Mouse (Mus musculus): Measurements from ENCODE around the gene Ndufa13. TPM values are rescaled to one million over a fixed set of nuclear protein-coding genes. Genes with fewer than 3 reads are reported as not detected.

Ndufa13 gene
- polyA plus RNA-seq, 1 experiment = 184 TPM

DNA sequence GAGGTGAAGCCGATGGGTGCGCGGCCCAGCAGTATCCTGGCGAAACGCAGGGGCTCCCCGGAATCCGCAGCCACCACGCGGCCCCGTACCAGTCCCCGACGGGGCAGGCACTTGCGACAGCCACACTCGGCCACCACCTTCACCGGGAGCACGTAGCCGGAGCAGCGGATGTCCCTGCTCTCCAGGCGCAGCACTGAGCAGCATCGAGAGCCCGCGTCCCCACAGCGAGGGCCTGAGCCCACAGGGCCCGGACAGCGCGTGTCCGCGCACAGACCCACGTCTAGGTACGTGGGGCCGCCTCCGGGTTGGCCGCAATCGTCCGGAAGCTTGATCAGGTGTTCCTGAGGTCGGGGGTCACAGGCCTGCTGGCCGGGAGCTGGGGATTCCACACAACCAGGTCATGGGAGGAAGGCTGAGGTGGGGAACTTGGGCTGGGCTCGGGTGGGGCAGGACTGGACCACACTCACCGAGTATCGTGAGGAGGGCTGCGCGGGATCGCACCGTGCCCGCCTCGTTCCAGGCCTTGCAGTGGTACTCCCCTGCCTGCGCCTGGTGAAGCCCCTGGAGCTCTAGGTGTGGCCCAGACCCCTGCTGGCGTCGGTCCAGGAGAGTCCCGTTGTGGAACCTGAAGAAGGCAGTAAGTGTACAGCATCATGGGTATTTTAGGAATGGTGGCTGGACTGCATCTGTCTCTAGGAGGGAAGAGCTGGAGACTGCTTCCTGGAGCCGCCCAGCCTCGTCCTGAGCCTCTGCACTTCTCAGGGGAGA lies 19.3 kb downstream of the Ndufa13 start:
- no peak for TF ChIP-seq POLR2A (IDR thresholded peaks at IDR 0.05; ENCODE audit: extremely low read depth, insufficient read depth, low read length)
- TF ChIP-seq CTCF (IDR thresholded peaks at IDR 0.05; ENCODE audit: extremely low read depth, insufficient read depth, low read length) = no peak
- H3K4me1 ChIP-seq (ENCODE audit: control insufficient read depth, insufficient read depth, low read length) = no peaks in the 10 kb centered on the region
- H3K4me3 ChIP-seq (ENCODE audit: insufficient read depth, low read length) = peak overlapping the region; percentile 15; the same call in 1 of the 2 replicates
- H3K27ac ChIP-seq (ENCODE audit: insufficient read depth, low read length) = no peak overlapping the region

DNA sequence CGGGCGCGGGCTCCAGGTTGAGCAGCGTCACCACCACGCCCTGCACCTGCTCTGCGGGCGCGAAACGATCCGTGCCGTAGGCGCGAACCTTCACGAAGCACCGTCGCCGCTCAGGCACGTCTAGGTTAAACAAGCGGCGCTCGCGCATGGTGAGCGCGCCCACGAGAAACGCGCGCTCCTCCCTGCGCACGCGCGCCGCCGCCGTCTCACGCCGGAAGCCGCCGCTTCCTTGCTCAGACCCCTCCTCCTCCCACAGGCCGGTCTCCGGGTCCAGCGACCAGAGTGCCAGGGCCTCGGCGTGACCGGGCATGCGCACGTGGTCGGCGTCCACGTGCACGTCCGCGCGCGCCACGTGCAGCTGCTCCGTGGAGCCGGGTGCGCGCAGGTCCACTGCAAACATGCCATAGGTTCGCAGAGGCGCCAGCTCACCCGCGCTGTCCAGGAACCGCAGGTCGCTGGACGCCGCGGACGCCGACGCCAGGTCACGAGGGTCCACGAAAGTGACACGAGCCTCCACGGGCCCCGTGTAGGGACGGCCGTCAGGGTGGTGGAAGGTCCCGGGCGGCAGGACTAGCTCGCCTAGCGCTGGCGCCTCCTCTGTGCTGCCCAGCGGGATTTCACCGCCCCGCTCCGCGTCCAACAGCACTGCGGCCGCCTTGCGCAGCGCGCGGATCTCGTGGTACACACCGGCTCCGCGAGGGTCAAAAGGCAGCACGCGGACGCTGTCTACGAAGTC lies 20.2 kb downstream of the Ndufa13 start:
- TF ChIP-seq CTCF (IDR thresholded peaks at IDR 0.05; ENCODE audit: extremely low read depth, insufficient read depth, low read length) (no peak), POLR2A (IDR thresholded peaks at IDR 0.05; ENCODE audit: extremely low read depth, insufficient read depth, low read length) (no peak)
- H3K27ac ChIP-seq (ENCODE audit: insufficient read depth, low read length) = no peak overlapping the region
- no peaks in the 10 kb centered on the region for H3K4me1 ChIP-seq (ENCODE audit: control insufficient read depth, insufficient read depth, low read length)
- peak overlapping the region; percentile 15 for H3K4me3 ChIP-seq (ENCODE audit: insufficient read depth, low read length)

DNA sequence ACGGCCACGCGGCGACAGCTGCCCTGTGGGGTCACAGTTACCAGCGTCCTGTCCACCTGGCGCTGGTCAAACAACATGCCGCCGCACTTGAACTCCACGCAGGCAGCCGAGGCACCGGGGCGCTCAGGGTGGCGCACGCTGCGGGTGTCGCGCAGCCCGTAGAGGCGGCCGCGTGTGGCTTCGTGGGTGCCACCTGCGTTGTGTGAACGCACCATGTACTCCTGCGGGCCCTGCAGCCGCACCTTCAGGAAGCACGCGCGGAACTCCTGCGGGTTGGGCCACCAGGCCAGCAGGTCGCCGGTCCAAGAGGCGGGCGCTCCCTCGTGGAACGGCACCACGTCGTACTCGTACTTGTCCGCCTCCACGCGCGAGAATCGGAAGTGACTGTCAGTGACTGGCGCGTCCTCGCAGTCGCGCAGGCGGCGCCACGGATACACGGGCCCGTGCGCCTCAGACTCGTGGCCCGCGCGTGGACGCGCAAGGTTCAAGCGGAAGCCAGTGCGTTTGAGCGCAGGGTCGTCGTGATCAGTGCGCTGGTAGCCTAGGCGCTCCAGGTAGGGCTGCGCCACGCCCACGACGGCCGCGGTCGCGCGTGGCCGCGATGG lies 21.0 kb downstream of the Ndufa13 start:
- H3K4me1 ChIP-seq (ENCODE audit: control insufficient read depth, insufficient read depth, low read length) = no peaks in the 10 kb centered on the region
- peak overlapping the region; percentile 15; the same call in 1 of the 2 replicates for H3K4me3 ChIP-seq (ENCODE audit: insufficient read depth, low read length)
- H3K27ac ChIP-seq (ENCODE audit: insufficient read depth, low read length) = no peak overlapping the region
- TF ChIP-seq CTCF (IDR thresholded peaks at IDR 0.05; ENCODE audit: extremely low read depth, insufficient read depth, low read length) = no peak
- no peak for TF ChIP-seq POLR2A (IDR thresholded peaks at IDR 0.05; ENCODE audit: extremely low read depth, insufficient read depth, low read length)

DNA sequence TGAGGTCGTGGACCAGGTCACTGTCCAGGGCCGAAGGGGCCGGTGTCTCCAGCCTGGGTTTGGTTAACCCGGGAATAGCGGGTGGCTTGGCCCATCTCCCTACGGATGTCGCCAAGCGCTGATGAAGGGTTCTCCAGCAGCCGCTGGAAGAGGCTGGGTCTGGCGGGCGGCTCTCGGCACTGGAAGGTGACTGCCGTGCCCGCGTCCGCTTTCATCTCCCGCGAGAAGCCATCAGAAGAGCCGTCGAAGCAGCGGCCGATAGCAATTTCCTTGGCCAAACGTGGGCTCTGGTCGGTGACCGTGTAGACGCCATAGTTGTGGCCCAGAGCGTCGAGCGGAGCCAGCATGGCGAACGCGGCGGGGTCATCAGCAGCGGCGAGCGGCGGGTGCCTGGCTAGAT lies 21.5 kb downstream of the Ndufa13 start:
- no peak overlapping the region for H3K27ac ChIP-seq (ENCODE audit: insufficient read depth, low read length)
- TF ChIP-seq POLR2A (IDR thresholded peaks at IDR 0.05; ENCODE audit: extremely low read depth, insufficient read depth, low read length) = no peak
- no peak for TF ChIP-seq CTCF (IDR thresholded peaks at IDR 0.05; ENCODE audit: extremely low read depth, insufficient read depth, low read length)
- H3K4me3 ChIP-seq (ENCODE audit: insufficient read depth, low read length) = no peak overlapping the region

DNA sequence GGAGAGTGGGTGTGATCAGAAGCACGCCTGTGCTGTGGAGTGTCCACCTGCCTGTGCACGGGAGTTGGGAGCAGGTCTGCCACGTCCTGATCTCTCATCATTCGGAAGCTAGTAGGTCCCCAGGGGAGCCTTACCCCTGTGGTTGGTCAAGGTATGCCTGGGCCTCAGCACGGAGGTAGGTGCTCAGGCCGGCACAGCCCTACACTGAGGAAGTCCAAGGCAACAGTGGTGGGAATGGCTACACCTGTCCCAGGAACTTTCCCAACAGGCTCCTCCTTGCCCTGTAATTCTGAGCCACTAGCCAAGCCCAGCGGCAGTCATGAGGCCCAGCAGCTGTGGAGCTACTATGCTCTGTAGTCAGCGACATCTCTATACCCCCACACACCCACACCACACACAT lies 22.7 kb downstream of the Ndufa13 start:
- Histone ChIP-seq H3K4me3 (ENCODE audit: insufficient read depth, low read length) (no peak overlapping the region), H3K27ac (ENCODE audit: insufficient read depth, low read length) (no peak overlapping the region)
- TF ChIP-seq CTCF (IDR thresholded peaks at IDR 0.05; ENCODE audit: extremely low read depth, insufficient read depth, low read length) (no peak), POLR2A (IDR thresholded peaks at IDR 0.05; ENCODE audit: extremely low read depth, insufficient read depth, low read length) (no peak)

More for the DNA sequence above, 21.5 kb downstream of the Ndufa13 start:
- H3K4me1 ChIP-seq (ENCODE audit: control insufficient read depth, insufficient read depth, low read length) = no peaks in the 10 kb centered on the region

DNA sequence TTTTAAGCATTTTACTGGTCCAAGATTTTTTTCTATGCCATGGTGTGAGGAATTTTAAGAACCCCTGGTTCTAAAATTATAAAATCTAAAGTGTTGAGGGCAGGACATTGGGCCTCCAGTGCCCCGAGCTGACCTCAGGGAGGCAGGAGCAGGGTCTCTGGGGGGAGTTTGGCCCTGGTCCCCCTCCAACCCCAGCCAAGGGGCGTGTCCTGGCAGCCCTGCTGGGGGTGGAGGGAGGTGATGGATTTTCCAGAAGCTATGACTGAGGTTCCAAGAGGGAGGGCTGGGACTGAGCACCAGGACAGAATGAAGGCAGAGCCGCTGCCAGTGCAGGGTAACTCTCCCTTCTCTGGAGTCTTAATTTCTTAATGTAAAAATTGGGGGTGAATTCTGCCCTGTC lies 24.4 kb downstream of the Ndufa13 start:
- Histone ChIP-seq H3K27ac (ENCODE audit: insufficient read depth, low read length) (no peak overlapping the region), H3K4me1 (ENCODE audit: control insufficient read depth, insufficient read depth, low read length) (no peaks in the 10 kb centered on the region), H3K4me3 (ENCODE audit: insufficient read depth, low read length) (no peak overlapping the region)
- TF ChIP-seq CTCF (IDR thresholded peaks at IDR 0.05; ENCODE audit: extremely low read depth, insufficient read depth, low read length) = no peak
- no peak for TF ChIP-seq POLR2A (IDR thresholded peaks at IDR 0.05; ENCODE audit: extremely low read depth, insufficient read depth, low read length)

More for the DNA sequence above, 22.7 kb downstream of the Ndufa13 start:
- no peaks in the 10 kb centered on the region for H3K4me1 ChIP-seq (ENCODE audit: control insufficient read depth, insufficient read depth, low read length)

DNA sequence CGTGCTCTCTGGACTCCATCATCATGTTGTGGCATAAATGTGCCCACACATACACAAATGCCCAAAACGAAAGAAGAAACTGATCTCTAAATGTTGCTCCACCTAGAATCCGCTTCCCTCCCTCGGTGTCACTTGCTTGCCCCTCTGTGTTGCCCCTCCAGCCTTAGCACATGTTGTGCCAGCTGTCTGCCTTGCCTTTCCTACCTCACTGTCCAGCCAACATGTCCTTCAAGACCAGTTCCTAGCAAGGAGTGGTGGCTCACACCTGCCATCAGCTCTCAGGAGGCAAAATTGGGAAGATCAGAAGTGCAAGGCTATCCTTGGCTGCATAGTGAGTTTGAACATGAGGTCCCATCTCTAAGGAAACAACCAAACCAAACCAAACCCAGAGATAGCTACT lies 25.0 kb downstream of the Ndufa13 start:
- Histone ChIP-seq H3K4me1 (ENCODE audit: control insufficient read depth, insufficient read depth, low read length) (no peaks in the 10 kb centered on the region), H3K27ac (ENCODE audit: insufficient read depth, low read length) (no peak overlapping the region), H3K4me3 (ENCODE audit: insufficient read depth, low read length) (no peak overlapping the region)
- no peak for TF ChIP-seq POLR2A (IDR thresholded peaks at IDR 0.05; ENCODE audit: extremely low read depth, insufficient read depth, low read length)
- no peak for TF ChIP-seq CTCF (IDR thresholded peaks at IDR 0.05; ENCODE audit: extremely low read depth, insufficient read depth, low read length)

DNA sequence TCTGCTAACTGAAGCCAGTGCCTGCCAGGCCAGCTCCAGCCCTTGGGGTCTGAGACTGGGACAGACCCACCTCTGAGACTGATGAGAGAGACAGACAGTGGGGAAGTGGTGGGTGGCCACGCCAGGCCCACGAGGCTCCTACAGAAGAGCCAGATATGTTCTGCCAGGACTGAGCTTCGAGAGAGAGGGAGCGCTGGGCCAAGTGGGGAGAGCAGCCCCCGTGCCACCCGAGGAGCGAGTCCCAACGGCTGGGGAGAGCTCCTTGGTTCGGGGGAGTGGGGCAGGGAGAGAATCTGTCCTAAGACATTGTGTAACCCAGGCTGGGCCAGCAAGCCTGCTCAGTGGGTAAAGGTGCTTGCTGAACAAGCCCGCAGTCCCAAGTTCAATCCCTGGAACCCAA lies 25.4 kb downstream of the Ndufa13 start:
- Histone ChIP-seq H3K4me3 (ENCODE audit: insufficient read depth, low read length) (no peak overlapping the region), H3K27ac (ENCODE audit: insufficient read depth, low read length) (no peak overlapping the region), H3K4me1 (ENCODE audit: control insufficient read depth, insufficient read depth, low read length) (no peaks in the 10 kb centered on the region)
- no peak for TF ChIP-seq POLR2A (IDR thresholded peaks at IDR 0.05; ENCODE audit: extremely low read depth, insufficient read depth, low read length)
- no peak for TF ChIP-seq CTCF (IDR thresholded peaks at IDR 0.05; ENCODE audit: extremely low read depth, insufficient read depth, low read length)

DNA sequence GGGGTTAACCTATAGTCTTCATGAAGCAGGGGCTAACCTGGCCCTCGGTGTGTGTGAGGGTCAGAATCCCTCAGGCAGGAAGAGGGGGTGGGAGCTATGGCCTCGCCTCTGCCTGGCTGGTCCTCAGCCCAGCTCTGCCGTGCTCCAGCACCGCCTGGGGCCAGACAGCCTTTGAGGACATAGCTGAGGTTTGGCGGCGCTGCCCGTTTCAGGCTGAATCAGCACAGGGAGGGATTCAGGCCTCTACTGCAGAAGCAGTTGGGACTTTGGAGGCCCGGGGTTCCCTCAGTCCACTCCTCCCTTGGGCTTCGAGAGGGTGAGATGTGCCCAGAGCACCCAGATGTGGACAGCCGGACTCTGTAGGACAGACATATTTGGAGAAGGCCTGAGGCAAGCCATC lies 26.3 kb downstream of the Ndufa13 start:
- TF ChIP-seq CTCF (IDR thresholded peaks at IDR 0.05; ENCODE audit: extremely low read depth, insufficient read depth, low read length) = no peak
- no peak for TF ChIP-seq POLR2A (IDR thresholded peaks at IDR 0.05; ENCODE audit: extremely low read depth, insufficient read depth, low read length)
- no peak overlapping the region for H3K27ac ChIP-seq (ENCODE audit: insufficient read depth, low read length)
- no peak overlapping the region for H3K4me3 ChIP-seq (ENCODE audit: insufficient read depth, low read length)
- H3K4me1 ChIP-seq (ENCODE audit: control insufficient read depth, insufficient read depth, low read length) = no peaks in the 10 kb centered on the region
